Mouse (Mus musculus) heart, adult 2 months (tissue): ENCODE data around the gene Kcnq4. TPM values are rescaled to one million over a fixed set of nuclear protein-coding genes. Genes with fewer than 3 reads are reported as not detected.

ENCODE experiments used
- DNase-seq, 2 experiments: peaks; one replicate each; pipeline ENCODE4 v3.0.0; 2021
- H3K27ac ChIP-seq: fragments of 200-600 bp; 2 replicates; pipeline ENCODE4 v1.8.1; 2022
- H3K27me3 ChIP-seq: fragments of 200-500 bp; 2 replicates; pipeline ENCODE4 v1.6.1; 2012; ENCODE audit warnings: mild to moderate bottlenecking, low read length, inconsistent platforms, mixed read lengths; ENCODE audit not compliant: control insufficient read depth, insufficient read depth
- H3K36me3 ChIP-seq: fragments of 200-500 bp; 2 replicates; pipeline ENCODE4 v1.6.1; 2012; ENCODE audit warnings: low read length, inconsistent platforms; ENCODE audit not compliant: control insufficient read depth, insufficient read depth
- H3K4me1 ChIP-seq: fragments of 200-500 bp; 2 replicates; pipeline ENCODE4 v1.6.1; 2011; ENCODE audit warnings: low read length; ENCODE audit not compliant: control insufficient read depth, insufficient read depth
- H3K4me3 ChIP-seq: fragments of 200-600 bp; 2 replicates; pipeline ENCODE4 v1.8.1; 2022
- H3K79me2 ChIP-seq: fragments of 200-500 bp; replicated peaks from 2 replicates; pipeline ENCODE4 v1.6.1; 2012; ENCODE audit warnings: mild to moderate bottlenecking, inconsistent platforms, low read length, moderate library complexity, mixed read lengths; ENCODE audit not compliant: control insufficient read depth, insufficient read depth
- H3K9ac ChIP-seq: fragments of 200-500 bp; 2 replicates; pipeline ENCODE4 v1.6.1; 2012; ENCODE audit warnings: low read depth, mild to moderate bottlenecking, control low read depth, inconsistent platforms, low read length, mixed read lengths
- CTCF ChIP-seq: fragments of 200-600 bp; IDR thresholded peaks from 2 replicates; pipeline ENCODE4 v1.8.1; 2022; ENCODE audit warnings: antibody characterized with exemption, mild to moderate bottlenecking, moderate library complexity
- EP300 ChIP-seq: fragments of 200-500 bp; IDR thresholded peaks from 2 replicates; pipeline ENCODE4 v1.6.1; 2011; ENCODE audit warnings: low read depth, low read length, control low read depth; ENCODE audit not compliant: insufficient read depth
- POLR2A ChIP-seq: fragments of 200-500 bp; IDR thresholded peaks from 2 replicates; pipeline ENCODE4 v1.6.1; 2011; ENCODE audit warnings: mild to moderate bottlenecking, low read depth, low read length, control low read depth; ENCODE audit not compliant: insufficient read depth
- WGBS: fragments of 180-500 bp; shearing (Covaris S2); methylation state at CpG from one replicate; pipeline ENCODE4 v1.1.7; 2018; 5-methylcytosine and 5-hydroxymethylcytosine counted together
- intact Hi-C: fragments of 180-260 bp; cut with DNase I; formaldehyde crosslinking; loops from one replicate; pipeline ENCODE4 v1.15.1; 2025
- long read RNA-seq: library from polyadenylated mRNA; stranded (forward); transcript quantifications from one replicate; pipeline ENCODE4 v2.0.0, GENCODE M21; 2021
- polyA plus RNA-seq: library from polyadenylated mRNA; depleted of rRNA; stranded (reverse); fragments of >200 nt; gene quantifications from 2 replicates; pipeline ENCODE4 v1.2.3, GENCODE M21; 2012; rRNA removed
- total RNA-seq, 2 experiments: library from RNA; stranded (reverse); gene quantifications; 2 replicates each; pipeline ENCODE4 v1.2.3; 2021

The Kcnq4 gene
- 1 to 10 TPM; 1.6 to 1.9 TPM for total RNA-seq
- 6.9 TPM in 2 replicates for polyA plus RNA-seq
- long read RNA-seq, partial matches to known transcripts, result 1 of 7 reads
- long read RNA-seq, other reads (novel, unspliced or antisense), result 4 of 7 reads

DNA sequence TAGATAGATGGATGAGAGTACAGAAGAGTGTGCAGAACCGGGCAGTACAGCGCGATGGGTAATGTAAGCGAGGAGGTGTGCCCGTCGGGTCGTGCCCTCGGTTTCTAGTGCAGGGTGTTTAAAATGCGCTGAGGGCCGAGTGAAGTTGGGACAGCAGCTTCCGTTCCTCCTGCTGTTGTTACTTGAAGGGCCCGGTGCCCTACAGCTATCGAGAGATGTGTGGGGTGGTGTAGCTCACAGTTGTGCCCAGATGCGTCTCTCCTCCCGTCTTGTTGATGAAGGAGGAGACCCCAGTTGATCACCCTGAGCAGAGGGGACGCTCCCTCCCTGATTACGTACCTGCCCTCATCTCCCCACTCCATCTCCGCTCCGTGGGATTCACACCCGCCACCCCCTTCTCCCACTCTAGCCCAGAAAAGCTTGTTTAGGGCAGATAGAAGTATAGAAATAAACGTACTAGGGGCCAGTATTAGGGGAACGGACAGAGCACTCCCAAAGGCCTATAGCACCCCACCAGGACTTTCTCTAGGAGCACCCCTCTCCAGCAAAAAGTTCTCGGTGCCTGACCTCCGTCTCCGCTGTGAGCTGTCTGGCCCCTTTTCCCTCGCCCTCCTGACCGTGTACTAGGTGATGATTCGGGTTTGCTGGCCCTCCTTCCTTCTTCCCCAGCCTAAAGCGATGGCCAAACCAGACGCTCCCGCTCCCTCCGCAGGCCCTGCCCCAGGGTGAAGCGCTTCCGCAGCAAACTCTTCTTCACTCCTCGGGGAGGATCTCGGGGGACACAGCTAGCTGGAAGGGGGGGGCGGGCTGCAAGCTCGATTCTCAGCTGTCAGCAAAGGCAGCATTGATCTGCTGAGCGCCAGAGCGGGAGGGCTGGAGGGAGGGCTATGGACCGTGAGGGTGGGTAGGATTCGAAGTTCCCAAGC is at the start of gene Kcnq4:
TSS of gene Kcnq4 (minus strand) at position 672 of the 926 bp plus-strand sequence.
- H3K9ac ChIP-seq, result peak within 1 kb of the TSS; percentile 29
- 12% methylated on average over 42 of the region's 42 CpGs for WGBS
- intact Hi-C loops, result no loop called here

DNA sequence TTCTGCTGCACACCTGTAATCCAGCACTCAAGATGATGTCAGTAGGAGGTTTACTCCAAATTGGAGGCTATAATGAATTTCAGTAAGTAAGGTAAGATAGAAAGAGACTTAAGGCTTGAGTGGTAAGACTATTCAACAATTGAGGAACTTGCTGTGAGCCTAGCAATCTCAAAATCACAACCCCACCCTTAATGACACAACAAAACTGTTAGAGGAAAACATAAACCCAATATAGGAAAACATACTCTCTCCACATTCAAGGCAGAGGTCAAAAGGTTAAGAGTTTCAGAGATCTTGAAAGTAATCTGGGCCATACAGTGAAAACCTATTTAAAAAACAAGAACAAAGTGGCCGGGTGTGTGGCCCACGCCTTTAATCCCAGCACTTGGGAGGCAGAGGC is 48.3 kb upstream of the Kcnq4 start:
- peaks cover 7% of the 10 kb centered on the region for H3K79me2 ChIP-seq
- no peak overlapping the region for H3K9ac ChIP-seq
- no peaks in the 10 kb centered on the region for H3K27me3 ChIP-seq
- TF ChIP-seq EP300, result no peak
- no peak for TF ChIP-seq CTCF
- no peak for TF ChIP-seq POLR2A
- H3K36me3 ChIP-seq, result peaks cover 57% of the 10 kb centered on the region
- H3K27ac ChIP-seq, result no peak overlapping the region
- intact Hi-C loops, result no loop called here
- 51% methylated on average over 2 of the region's 2 CpGs for WGBS
- H3K4me3 ChIP-seq, result no peak overlapping the region
- H3K4me1 ChIP-seq, result peaks cover 11% of the 10 kb centered on the region
- no peak for DNase-seq

More for the DNA sequence above, at the start of gene Kcnq4:
- Histone ChIP-seq H3K4me1 (no peaks in the 10 kb centered on the region; the same call in 1 of the 2 replicates), H3K79me2 (no peaks in the 10 kb centered on the region), H3K27me3 (peaks cover 5% of the 10 kb centered on the region; the same call in 1 of the 2 replicates), H3K27ac (no peak within 1 kb of the TSS; the same call in 1 of the 2 replicates), H3K36me3 (no peaks in the 10 kb centered on the region), H3K4me3 (peak within 1 kb of the TSS; percentile 61)
- no peak for TF ChIP-seq CTCF
- no peak for TF ChIP-seq EP300
- TF ChIP-seq POLR2A, result no peak
- no peak for DNase-seq

DNA sequence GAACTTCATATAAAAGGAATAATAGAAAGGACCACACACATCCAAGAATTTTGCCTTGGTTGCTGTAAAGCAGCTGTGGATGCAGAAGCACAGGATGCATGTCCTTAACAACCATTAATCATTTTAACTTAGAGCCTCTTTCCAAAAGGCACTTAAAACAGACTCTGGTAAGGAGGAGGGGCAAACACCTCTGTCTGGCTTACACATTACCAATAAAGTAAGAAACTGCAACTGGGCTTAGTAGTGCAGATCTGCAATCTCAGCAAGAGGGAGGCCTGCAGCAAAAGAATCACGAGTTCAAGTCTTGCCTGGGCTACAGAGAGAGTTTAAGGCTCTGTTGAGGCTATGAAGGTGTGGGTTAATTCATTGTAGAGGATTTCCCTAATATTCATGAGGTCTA is 47.2 kb upstream of the Kcnq4 start:
- DNase-seq, result no peak
- Histone ChIP-seq H3K27me3 (no peaks in the 10 kb centered on the region), H3K9ac (no peak overlapping the region), H3K79me2 (peaks cover 9% of the 10 kb centered on the region), H3K36me3 (peaks cover 56% of the 10 kb centered on the region), H3K4me1 (peaks cover 9% of the 10 kb centered on the region), H3K27ac (no peak overlapping the region), H3K4me3 (no peak overlapping the region)
- no peak for TF ChIP-seq EP300
- no peak for TF ChIP-seq POLR2A
- no peak for TF ChIP-seq CTCF
- intact Hi-C loops, result no loop called here
- WGBS, result 71% methylated on average over 1 of the region's 1 CpGs

DNA sequence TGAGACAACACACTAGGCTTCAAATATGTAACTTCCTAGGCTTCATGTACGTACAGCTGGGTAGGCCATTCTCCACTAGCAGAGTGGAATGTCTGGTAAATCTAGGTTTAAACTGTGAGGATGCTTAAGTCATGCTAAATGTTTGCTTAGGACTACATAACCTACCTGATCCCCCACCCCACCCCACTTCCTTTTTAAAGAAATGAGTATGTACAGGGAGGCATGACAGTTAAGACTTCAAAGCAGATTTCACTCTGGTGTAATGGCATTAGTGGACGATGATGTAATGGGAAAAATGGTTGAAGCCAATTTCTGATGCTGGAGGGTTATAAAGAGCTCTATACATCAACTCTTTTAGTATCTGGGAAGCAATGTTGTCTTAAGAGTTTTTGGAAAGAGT is 44.5 kb upstream of the Kcnq4 start:
- Histone ChIP-seq H3K79me2 (peaks cover 9% of the 10 kb centered on the region), H3K27ac (no peak overlapping the region), H3K36me3 (peaks cover 59% of the 10 kb centered on the region), H3K27me3 (no peaks in the 10 kb centered on the region), H3K4me3 (no peak overlapping the region), H3K4me1 (peaks cover 6% of the 10 kb centered on the region), H3K9ac (no peak overlapping the region)
- intact Hi-C loops, result no loop called here
- TF ChIP-seq EP300 (no peak), CTCF (no peak), POLR2A (no peak)
- WGBS, result 54% methylated on average over 2 of the region's 2 CpGs
- no peak for DNase-seq

DNA sequence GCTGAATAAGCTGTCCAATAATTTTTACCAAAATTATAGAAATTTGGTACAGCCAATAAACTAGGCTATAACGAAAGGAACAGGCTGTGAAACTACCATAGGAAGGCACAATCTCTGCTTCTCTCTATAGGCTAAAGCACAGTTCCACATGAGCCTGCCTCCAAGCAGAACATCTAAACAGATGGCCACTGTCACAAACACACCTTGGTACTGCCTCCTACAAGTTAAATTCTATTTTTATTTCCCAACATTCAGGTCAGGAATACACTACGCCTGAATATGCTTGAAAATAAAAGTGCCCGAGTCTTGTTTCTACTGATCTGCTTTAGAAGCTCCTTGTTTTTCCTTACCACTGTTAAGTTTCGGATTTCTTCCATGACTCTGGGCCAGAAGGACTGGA is 41.6 kb upstream of the Kcnq4 start:
- Histone ChIP-seq H3K36me3 (peaks cover 51% of the 10 kb centered on the region), H3K4me1 (peaks cover 2% of the 10 kb centered on the region), H3K4me3 (no peak overlapping the region), H3K79me2 (peaks cover 5% of the 10 kb centered on the region), H3K9ac (no peak overlapping the region), H3K27ac (no peak overlapping the region), H3K27me3 (no peaks in the 10 kb centered on the region)
- no peak for DNase-seq
- WGBS, result 83% methylated on average over 4 of the region's 4 CpGs
- intact Hi-C loops, result no loop called here
- TF ChIP-seq EP300, result no peak
- no peak for TF ChIP-seq CTCF

DNA sequence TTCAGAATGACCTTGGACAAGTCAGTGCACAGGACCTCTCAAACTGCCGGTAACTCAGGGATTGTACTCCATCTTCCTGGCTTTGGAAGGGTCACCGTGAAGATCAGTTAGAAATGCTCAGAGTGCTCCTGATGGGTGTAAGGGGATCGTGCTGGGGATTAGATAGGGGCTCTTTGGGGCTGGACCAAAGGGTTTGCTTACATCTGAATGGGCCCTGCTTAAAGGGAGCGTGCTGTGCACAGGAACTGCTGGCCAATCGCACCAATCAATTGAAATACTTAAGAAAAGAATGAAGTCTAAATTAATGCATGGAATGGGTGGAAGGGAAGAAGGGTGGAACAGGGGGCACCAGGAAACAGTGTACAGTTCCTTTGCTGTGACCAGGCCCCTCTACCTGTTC is 7.4 kb upstream of the Kcnq4 start:
- H3K9ac ChIP-seq, result no peak overlapping the region
- H3K79me2 ChIP-seq, result no peaks in the 10 kb centered on the region
- H3K36me3 ChIP-seq, result no peaks in the 10 kb centered on the region
- H3K27ac ChIP-seq, result no peak overlapping the region
- intact Hi-C loops, result loop anchor here (1.0 kb wide), 2 partner anchors 74 to 166 kb away; no protein-coding TSS in a partner anchor
- DNase-seq, result no peak
- no peak for TF ChIP-seq POLR2A
- no peak for TF ChIP-seq CTCF
- TF ChIP-seq EP300, result no peak
- 63% methylated on average over 5 of the region's 5 CpGs for WGBS
- H3K4me1 ChIP-seq, result no peaks in the 10 kb centered on the region
- no peaks in the 10 kb centered on the region for H3K27me3 ChIP-seq
- H3K4me3 ChIP-seq, result no peak overlapping the region
